Mouse (Mus musculus) ES-E14 (cell line): ENCODE data around the gene Trub1. TPM values are rescaled to one million over a fixed set of nuclear protein-coding genes. Genes with fewer than 3 reads are reported as not detected.

Experiments
- DNase-seq: peaks from one replicate; pipeline ENCODE4 v3.0.0-alpha.2; 2013; ENCODE audit warnings: low read depth, low spot score
- H3K27ac ChIP-seq: 2 replicates; pipeline ENCODE4 v1.5.1; 2012; ENCODE audit warnings: low read depth, mild to moderate bottlenecking, low read length, moderate library complexity, mixed read lengths; ENCODE audit not compliant: poor library complexity, insufficient read depth, severe bottlenecking
- H3K36me3 ChIP-seq: 2 replicates; pipeline ENCODE4 v1.6.1; 2012; ENCODE audit warnings: mild to moderate bottlenecking, low read length, moderate library complexity, mixed read lengths; ENCODE audit not compliant: control insufficient read depth, poor library complexity, insufficient read depth, severe bottlenecking
- H3K4me1 ChIP-seq, 2 experiments: fragments of 150-350 bp in 1 of 2; sonication (generic) in 1 of 2; 2 replicates each; pipeline ENCODE4 v1.6.1; 2012; ENCODE audit warnings: low read length in 2 of 2, mild to moderate bottlenecking in 1 of 2, mixed read lengths in 1 of 2; ENCODE audit not compliant: control insufficient read depth in 2 of 2, insufficient read depth in 2 of 2, poor library complexity in 1 of 2
- H3K4me3 ChIP-seq, 2 experiments: fragments of 150-350 bp in 1 of 2; sonication (generic) in 1 of 2; 2 replicates each; pipeline ENCODE4 v1.5.1; 2012; ENCODE audit warnings: low read length in 2 of 2, low read depth in 1 of 2, mild to moderate bottlenecking in 1 of 2, mixed read lengths in 1 of 2; ENCODE audit not compliant: insufficient read depth in 1 of 2, poor library complexity in 1 of 2, severe bottlenecking in 1 of 2
- H3K9ac ChIP-seq: 2 replicates; pipeline ENCODE4 v1.6.1; 2012; ENCODE audit warnings: low read depth, mild to moderate bottlenecking, low read length, mixed read lengths; ENCODE audit not compliant: poor library complexity, insufficient read depth, severe bottlenecking
- H3K9me3 ChIP-seq: fragments of 150-350 bp; sonication (generic); 2 replicates; pipeline ENCODE4 v1.6.1; 2012; ENCODE audit warnings: low read depth, mild to moderate bottlenecking, low read length; ENCODE audit not compliant: control insufficient read depth, insufficient read depth
- CHD2 ChIP-seq: IDR thresholded peaks from 2 replicates; pipeline ENCODE4 v1.6.1; 2014; ENCODE audit warnings: mild to moderate bottlenecking, low read depth, low read length, inconsistent platforms
- HCFC1 ChIP-seq: IDR thresholded peaks from 2 replicates; pipeline ENCODE4 v1.6.1; 2012; ENCODE audit warnings: low read length, inconsistent platforms, borderline replicate concordance; ENCODE audit not compliant: insufficient read depth
- MAFK ChIP-seq: IDR thresholded peaks from 2 replicates; pipeline ENCODE4 v1.6.1; 2014; ENCODE audit warnings: mild to moderate bottlenecking, low read depth, low read length, inconsistent platforms; ENCODE audit not compliant: insufficient read depth
- ZC3H11A ChIP-seq: IDR thresholded peaks from 2 replicates; pipeline ENCODE4 v1.6.1; 2012; ENCODE audit warnings: low read depth, mild to moderate bottlenecking, inconsistent platforms, low read length, borderline replicate concordance
- ZNF384 ChIP-seq: IDR thresholded peaks from 2 replicates; pipeline ENCODE4 v1.6.1; 2012; ENCODE audit warnings: low read depth, low read length, inconsistent platforms
- in situ Hi-C, 2 experiments: fragments of 600-800 bp; cut with MboI; formaldehyde crosslinking; loops; one replicate each; pipeline ENCODE4 v1.15.1; 2025; ENCODE audit warnings: low sequenced_read_pairs in 2 of 2, inconsistent platforms in 1 of 2; ENCODE audit not compliant: unreplicated experiment in 2 of 2
- total RNA-seq: library from RNA; depleted of rRNA; stranded (reverse); fragments of 300-350 nt; gene quantifications from 2 replicates; pipeline ENCODE4 v1.2.3, GENCODE M21; 2012

Trub1 gene
- total RNA-seq, 1 experiment: 12.5 TPM

GRCm38 (mm10) chr19:57436586-57437021, 16.1 kb upstream of the Trub1 start:
- no peaks in the 10 kb centered on the region for H3K36me3 ChIP-seq
- no peak overlapping the region for H3K27ac ChIP-seq
- no peak overlapping the region for H3K4me3 ChIP-seq
- no peaks in the 10 kb centered on the region for H3K4me1 ChIP-seq
- no peak for DNase-seq
- TF ChIP-seq ZNF384 (no peak), CHD2 (no peak), ZC3H11A (no peak), HCFC1 (no peak), MAFK (no peak)
- in situ Hi-C loops: no loop called here
- no peak overlapping the region for H3K9ac ChIP-seq
- no peaks in the 10 kb centered on the region for H3K9me3 ChIP-seq

GRCm38 (mm10) chr19:57437042-57437441, 15.7 kb upstream of the Trub1 start:
- Histone ChIP-seq H3K9me3 (no peaks in the 10 kb centered on the region), H3K27ac (no peak overlapping the region), H3K4me1 (no peaks in the 10 kb centered on the region), H3K4me3 (no peak overlapping the region), H3K9ac (no peak overlapping the region), H3K36me3 (no peaks in the 10 kb centered on the region)
- in situ Hi-C loops: no loop called here
- DNase-seq: no peak
- TF ChIP-seq ZC3H11A: no peak
- TF ChIP-seq ZNF384: no peak
- no peak for TF ChIP-seq HCFC1
- TF ChIP-seq CHD2: no peak
- no peak for TF ChIP-seq MAFK

GRCm38 (mm10) chr19:57439296-57439695, 13.4 kb upstream of the Trub1 start:
- Histone ChIP-seq H3K9ac (no peak overlapping the region), H3K4me3 (no peak overlapping the region), H3K9me3 (no peaks in the 10 kb centered on the region), H3K36me3 (no peaks in the 10 kb centered on the region), H3K4me1 (no peaks in the 10 kb centered on the region), H3K27ac (no peak overlapping the region)
- DNase-seq: no peak
- TF ChIP-seq ZNF384: no peak
- TF ChIP-seq ZC3H11A: no peak
- no peak for TF ChIP-seq MAFK
- TF ChIP-seq HCFC1: no peak
- TF ChIP-seq CHD2: no peak
- in situ Hi-C loops: no loop called here

- DNase-seq: no peak
- Histone ChIP-seq H3K9me3 (no peaks in the 10 kb centered on the region), H3K27ac (no peak overlapping the region), H3K4me3 (no peak overlapping the region), H3K9ac (no peak overlapping the region), H3K4me1 (no peaks in the 10 kb centered on the region), H3K36me3 (no peaks in the 10 kb centered on the region)
- in situ Hi-C loops: no loop called here
- no peak for TF ChIP-seq CHD2
- no peak for TF ChIP-seq ZNF384
- no peak for TF ChIP-seq HCFC1
- no peak for TF ChIP-seq ZC3H11A
- no peak for TF ChIP-seq MAFK
Observed at GRCm38 (mm10) chr19:57441501-57441900, 11.2 kb upstream of the Trub1 start.

- H3K9me3 ChIP-seq: no peaks in the 10 kb centered on the region
- no peak overlapping the region for H3K27ac ChIP-seq
- H3K4me1 ChIP-seq: no peaks in the 10 kb centered on the region
- no peak overlapping the region for H3K9ac ChIP-seq
- TF ChIP-seq MAFK (no peak), ZNF384 (peak; percentile 48; the same call in 1 of the 2 replicates)
- no peaks in the 10 kb centered on the region for H3K36me3 ChIP-seq
- in situ Hi-C loops: no loop called here
- no peak overlapping the region for H3K4me3 ChIP-seq
- no peak for DNase-seq
Observed at GRCm38 (mm10) chr19:57442936-57443657, 9.6 kb upstream of the Trub1 start.
